Mouse (Mus musculus): Measurements from ENCODE around the gene Snx5. TPM values are rescaled to one million over a fixed set of nuclear protein-coding genes. Genes with fewer than 3 reads are reported as not detected.

Gene Snx5
- polyA plus RNA-seq, 1 experiment from 2014 or later, result 106 TPM

DNA sequence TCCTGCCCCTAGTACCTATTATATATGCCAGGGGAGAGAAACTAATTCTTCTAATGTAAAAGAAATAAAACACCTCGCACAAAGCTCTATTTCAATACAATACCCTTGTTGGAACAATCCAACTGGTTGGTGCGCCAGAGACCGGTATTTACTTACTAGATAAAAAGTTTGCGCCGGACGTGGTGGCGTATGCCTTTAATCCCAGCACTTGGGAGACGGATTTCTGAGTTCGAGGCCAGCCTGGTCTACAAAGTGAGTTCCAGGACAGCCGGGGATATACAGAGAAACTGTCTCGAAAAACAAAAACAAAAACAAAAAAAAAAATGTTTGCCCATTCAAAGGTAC, 1.4 kb downstream of the Snx5 start:
- H3K27ac ChIP-seq (ENCODE audit: low read length), result peak overlapping the region; percentile 42; the same call in 1 of the 2 replicates
- peak overlapping the region; percentile 97 for H3K4me3 ChIP-seq (replicated peaks; ENCODE audit: low read length)
- H3K4me2 ChIP-seq (ENCODE audit: low read depth, low read length), result peak overlapping the region; percentile 68
- no peak for ATAC-seq (ENCODE audit: insufficient read depth, low FRiP score)
- H3K4me1 ChIP-seq (ENCODE audit: control insufficient read depth, insufficient read depth, low read length), result peaks cover 37% of the 10 kb centered on the region
- WGBS, result 0% methylated on average over 11 of the region's 11 CpGs
- no peaks in the 10 kb centered on the region for H3K27me3 ChIP-seq (ENCODE audit: control insufficient read depth, insufficient read depth, low read length)
- peak overlapping the region; percentile 100 for H3K9ac ChIP-seq (ENCODE audit: low read length)
- H3K36me3 ChIP-seq (ENCODE audit: control insufficient read depth, insufficient read depth, low read length), result no peaks in the 10 kb centered on the region; the same call in 1 of the 2 replicates
- no peaks in the 10 kb centered on the region for H3K9me3 ChIP-seq (replicated peaks; ENCODE audit: control insufficient read depth, low read length)

DNA sequence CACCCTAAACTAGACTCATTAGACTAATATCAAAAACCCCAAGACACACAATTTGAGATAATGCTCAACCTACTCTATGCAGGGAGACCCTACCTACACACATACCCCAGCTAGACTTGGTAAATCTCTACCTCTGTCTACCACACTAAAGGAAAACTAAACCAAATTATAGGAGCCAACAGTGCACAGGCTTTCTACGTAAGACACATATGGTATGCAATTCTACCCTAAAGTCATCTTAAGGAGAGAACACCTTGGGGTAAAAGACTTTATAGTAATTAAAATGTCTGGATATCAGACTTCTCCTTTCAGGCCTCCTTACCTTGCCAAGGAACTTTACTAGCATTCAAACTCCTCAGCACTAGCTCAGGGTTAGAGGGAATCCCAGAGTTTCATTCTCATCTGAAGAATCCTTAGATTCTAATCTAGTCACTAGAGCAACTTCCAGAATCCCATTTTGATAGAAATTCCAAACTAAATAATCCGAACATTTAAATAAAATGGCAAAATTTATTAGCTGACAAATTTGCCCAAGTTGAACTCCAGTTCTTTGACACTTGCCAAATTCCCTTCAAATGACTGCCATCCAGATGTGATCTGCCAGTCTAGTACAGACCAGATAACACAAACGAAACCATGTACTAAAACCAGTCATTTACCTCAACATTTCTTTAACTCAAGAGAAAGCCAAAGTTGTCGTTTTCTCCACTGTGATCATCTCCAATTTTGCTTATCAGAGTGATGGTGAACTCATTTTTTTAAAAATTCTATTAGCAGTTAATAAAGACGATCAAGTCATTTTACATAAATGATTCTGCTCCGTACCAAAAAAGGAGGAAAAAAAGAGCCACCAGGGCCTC, 2.0 kb downstream of the Snx5 start:
- no peaks in the 10 kb centered on the region for H3K27me3 ChIP-seq (ENCODE audit: control insufficient read depth, insufficient read depth, low read length)
- H3K9me3 ChIP-seq (replicated peaks; ENCODE audit: control insufficient read depth, low read length), result no peaks in the 10 kb centered on the region
- peak overlapping the region; percentile 97 for H3K4me3 ChIP-seq (replicated peaks; ENCODE audit: low read length)
- peak overlapping the region; percentile 68 for H3K4me2 ChIP-seq (ENCODE audit: low read depth, low read length)
- no peak for ATAC-seq (ENCODE audit: insufficient read depth, low FRiP score)
- no peaks in the 10 kb centered on the region; the same call in 1 of the 2 replicates for H3K36me3 ChIP-seq (ENCODE audit: control insufficient read depth, insufficient read depth, low read length)
- H3K9ac ChIP-seq (ENCODE audit: low read length), result peak overlapping the region; percentile 100
- H3K27ac ChIP-seq (ENCODE audit: low read length), result no peak overlapping the region
- WGBS, result 9% methylated on average over 6 of the region's 6 CpGs
- H3K4me1 ChIP-seq (ENCODE audit: control insufficient read depth, insufficient read depth, low read length), result peaks cover 31% of the 10 kb centered on the region

DNA sequence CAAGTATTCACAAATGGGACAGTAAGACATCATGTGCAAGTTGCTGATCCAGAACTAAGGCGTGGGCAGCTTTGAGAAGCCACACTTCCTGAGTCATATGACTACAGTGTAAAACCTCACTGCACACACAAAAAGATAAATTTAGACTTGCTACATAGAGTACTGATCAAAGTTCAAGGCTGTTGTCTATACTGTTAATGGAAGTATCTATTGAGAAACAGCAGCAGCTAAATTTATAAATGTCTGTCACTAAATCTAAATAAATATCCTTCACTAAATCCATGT, 3.0 kb downstream of the Snx5 start:
- no peaks in the 10 kb centered on the region; the same call in 1 of the 2 replicates for H3K36me3 ChIP-seq (ENCODE audit: control insufficient read depth, insufficient read depth, low read length)
- no peaks in the 10 kb centered on the region for H3K9me3 ChIP-seq (replicated peaks; ENCODE audit: control insufficient read depth, low read length)
- WGBS, result 23% methylated on average over 1 of the region's 1 CpGs
- H3K27me3 ChIP-seq (ENCODE audit: control insufficient read depth, insufficient read depth, low read length), result no peaks in the 10 kb centered on the region
- H3K4me3 ChIP-seq (replicated peaks; ENCODE audit: low read length), result peak overlapping the region; percentile 97
- H3K4me1 ChIP-seq (ENCODE audit: control insufficient read depth, insufficient read depth, low read length), result peaks cover 38% of the 10 kb centered on the region
- no peak for ATAC-seq (ENCODE audit: insufficient read depth, low FRiP score)
- H3K9ac ChIP-seq (ENCODE audit: low read length), result 0 out of 2 replicates have a peak overlapping the region, but pooled peaks have one; percentile 26
- H3K4me2 ChIP-seq (ENCODE audit: low read depth, low read length), result peak overlapping the region; percentile 68
- H3K27ac ChIP-seq (ENCODE audit: low read length), result 0 out of 2 replicates have a peak overlapping the region, but pooled peaks have one; percentile 6

DNA sequence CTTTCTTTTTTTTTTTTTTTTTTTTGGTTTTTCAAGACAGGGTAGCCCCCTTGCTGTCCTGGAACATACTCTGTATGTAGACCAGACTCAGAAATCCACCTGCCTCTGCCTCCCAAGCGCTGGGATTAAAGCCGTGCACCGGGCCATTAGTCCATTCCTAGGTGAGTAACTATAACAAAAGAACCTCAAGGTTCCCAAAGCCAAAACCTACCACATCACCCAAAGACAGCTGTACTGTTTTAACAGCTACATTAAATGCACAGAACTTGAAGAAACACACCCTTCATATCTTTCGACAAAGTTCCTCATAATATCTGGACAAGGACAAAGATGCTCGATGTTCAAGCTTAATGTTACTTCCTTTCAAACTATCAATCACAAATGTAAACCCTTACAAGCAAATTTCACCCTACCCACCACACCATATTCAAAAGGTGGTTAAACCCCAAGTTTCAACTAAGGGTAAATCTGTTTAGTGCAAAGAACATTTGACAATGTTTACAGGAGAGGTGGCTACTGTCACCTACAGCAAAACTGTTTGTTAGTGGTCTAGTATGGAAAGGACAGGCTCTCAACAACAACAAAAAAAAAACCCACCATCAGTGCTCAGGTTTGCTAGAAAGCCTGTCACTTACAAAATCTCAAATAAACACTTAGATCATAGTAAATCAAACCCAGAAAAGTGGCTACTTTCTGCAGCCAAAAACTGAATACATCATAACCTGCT, 3.5 kb downstream of the Snx5 start:
- Histone ChIP-seq H3K4me2 (ENCODE audit: low read depth, low read length) (peak overlapping the region; percentile 68), H3K9ac (ENCODE audit: low read length) (0 out of 2 replicates have a peak overlapping the region, but pooled peaks have one; percentile 26), H3K9me3 (replicated peaks; ENCODE audit: control insufficient read depth, low read length) (no peaks in the 10 kb centered on the region), H3K4me1 (ENCODE audit: control insufficient read depth, insufficient read depth, low read length) (peaks cover 36% of the 10 kb centered on the region), H3K27ac (ENCODE audit: low read length) (0 out of 2 replicates have a peak overlapping the region, but pooled peaks have one; percentile 6), H3K36me3 (ENCODE audit: control insufficient read depth, insufficient read depth, low read length) (no peaks in the 10 kb centered on the region; the same call in 1 of the 2 replicates), H3K4me3 (replicated peaks; ENCODE audit: low read length) (peak overlapping the region; percentile 97), H3K27me3 (ENCODE audit: control insufficient read depth, insufficient read depth, low read length) (no peaks in the 10 kb centered on the region)
- ATAC-seq (ENCODE audit: insufficient read depth, low FRiP score), result no peak
- WGBS, result 44% methylated on average over 5 of the region's 5 CpGs

DNA sequence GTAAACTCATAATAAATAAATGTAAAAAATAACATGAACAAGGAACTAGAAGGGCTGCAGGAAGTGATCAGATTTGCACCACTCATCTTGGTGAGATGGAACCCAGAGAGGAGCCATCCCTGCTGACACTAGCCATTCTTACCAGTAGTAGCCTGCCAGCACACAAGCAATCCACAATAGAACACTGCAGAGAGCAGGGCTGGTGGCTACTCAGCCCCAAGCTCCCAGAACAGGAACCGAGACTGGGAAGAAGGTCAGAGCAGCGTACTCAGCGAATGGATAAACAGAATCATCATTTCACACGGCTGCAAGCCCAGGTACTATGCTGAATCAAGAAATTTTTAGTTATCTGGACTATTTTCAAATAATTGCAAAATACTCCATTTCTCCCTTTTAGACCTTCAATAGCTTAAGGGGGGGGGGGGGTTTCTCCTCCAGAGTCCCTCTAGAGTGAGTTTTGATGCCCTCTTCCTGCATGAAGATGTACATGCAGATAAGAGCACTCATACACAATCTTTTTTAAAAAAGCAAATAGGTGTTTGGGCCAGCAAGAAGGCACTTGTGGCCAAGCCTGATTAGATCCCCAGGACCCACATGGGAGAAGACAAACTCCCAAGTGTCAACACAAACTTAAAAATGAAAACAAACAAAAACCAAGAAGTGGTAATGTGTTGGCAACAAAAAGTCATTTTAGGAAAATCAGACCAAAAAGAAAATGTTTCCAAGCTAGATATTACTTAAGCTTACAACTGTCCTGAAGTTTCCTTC, 4.6 kb downstream of the Snx5 start:
- H3K27ac ChIP-seq (ENCODE audit: low read length), result peak overlapping the region; percentile 15
- no peaks in the 10 kb centered on the region for H3K9me3 ChIP-seq (replicated peaks; ENCODE audit: control insufficient read depth, low read length)
- H3K27me3 ChIP-seq (ENCODE audit: control insufficient read depth, insufficient read depth, low read length), result no peaks in the 10 kb centered on the region
- H3K9ac ChIP-seq (ENCODE audit: low read length), result no peak overlapping the region
- H3K36me3 ChIP-seq (ENCODE audit: control insufficient read depth, insufficient read depth, low read length), result no peaks in the 10 kb centered on the region; the same call in 1 of the 2 replicates
- H3K4me2 ChIP-seq (ENCODE audit: low read depth, low read length), result 0 out of 2 replicates have a peak overlapping the region, but pooled peaks have one; percentile 68
- no peak overlapping the region for H3K4me3 ChIP-seq (replicated peaks; ENCODE audit: low read length)
- 26% methylated on average over 4 of the region's 4 CpGs for WGBS
- no peak for ATAC-seq (ENCODE audit: insufficient read depth, low FRiP score)
- H3K4me1 ChIP-seq (ENCODE audit: control insufficient read depth, insufficient read depth, low read length), result peaks cover 33% of the 10 kb centered on the region

DNA sequence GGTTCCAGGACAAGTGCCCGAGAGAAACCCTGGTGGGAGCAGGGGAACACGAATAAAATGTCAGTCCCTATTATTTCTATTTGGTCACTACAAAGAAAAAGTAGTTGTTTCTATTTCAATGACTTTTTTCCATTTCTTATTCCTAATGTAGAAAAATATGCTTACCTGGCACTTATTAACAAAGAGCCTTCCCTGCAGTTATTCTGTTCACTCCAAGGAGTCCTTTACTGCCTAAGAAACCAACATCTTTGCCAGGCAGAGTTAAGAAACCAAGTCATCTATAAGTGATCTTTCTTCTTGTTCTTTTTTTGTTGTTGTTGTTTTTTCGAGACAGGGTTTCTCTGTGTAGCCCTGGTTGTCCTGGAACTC, 5.6 kb downstream of the Snx5 start:
- Histone ChIP-seq H3K4me1 (ENCODE audit: control insufficient read depth, insufficient read depth, low read length) (peaks cover 33% of the 10 kb centered on the region), H3K9me3 (replicated peaks; ENCODE audit: control insufficient read depth, low read length) (no peaks in the 10 kb centered on the region), H3K9ac (ENCODE audit: low read length) (no peak overlapping the region), H3K4me3 (replicated peaks; ENCODE audit: low read length) (no peak overlapping the region), H3K36me3 (ENCODE audit: control insufficient read depth, insufficient read depth, low read length) (peaks cover 7% of the 10 kb centered on the region; the same call in 1 of the 2 replicates), H3K4me2 (ENCODE audit: low read depth, low read length) (no peak overlapping the region), H3K27me3 (ENCODE audit: control insufficient read depth, insufficient read depth, low read length) (no peaks in the 10 kb centered on the region), H3K27ac (ENCODE audit: low read length) (no peak overlapping the region)
- 65% methylated on average over 3 of the region's 3 CpGs for WGBS
- no peak for ATAC-seq (ENCODE audit: insufficient read depth, low FRiP score)

DNA sequence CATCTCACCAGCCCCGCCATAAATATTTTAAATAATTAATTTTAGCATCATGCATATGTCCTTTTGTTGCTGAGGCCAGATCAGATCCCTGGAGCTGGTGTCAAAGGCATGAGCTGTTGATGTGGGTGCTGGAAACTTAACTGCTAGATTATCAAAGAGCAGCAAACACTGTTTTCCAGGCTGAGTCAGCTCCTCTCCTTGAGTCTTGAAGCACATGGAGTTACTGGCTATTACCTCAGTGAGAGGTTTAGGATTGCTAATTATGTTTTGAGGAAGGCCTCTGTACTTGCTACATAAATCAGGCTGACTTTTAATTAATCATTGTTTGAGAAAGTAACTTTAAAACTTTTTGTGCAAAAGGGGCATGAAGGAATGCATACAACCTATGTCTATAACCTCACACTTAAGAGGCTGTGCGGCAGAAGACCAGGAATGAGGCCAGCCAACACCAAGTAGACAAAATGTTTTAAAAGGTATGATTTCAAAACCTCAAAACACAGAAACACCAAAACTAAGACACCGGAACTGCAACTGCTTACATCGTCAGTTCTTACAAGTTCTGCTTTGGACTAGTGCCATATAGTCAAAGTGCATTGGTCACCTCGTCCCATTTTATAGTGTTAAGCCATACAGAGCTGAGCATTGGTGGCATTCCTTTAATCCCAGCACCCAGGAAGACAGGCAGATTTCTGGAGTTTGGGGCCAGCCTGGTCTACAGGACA, 6.1 kb downstream of the Snx5 start:
- H3K36me3 ChIP-seq (ENCODE audit: control insufficient read depth, insufficient read depth, low read length), result peaks cover 7% of the 10 kb centered on the region; the same call in 1 of the 2 replicates
- H3K4me3 ChIP-seq (replicated peaks; ENCODE audit: low read length), result no peak overlapping the region
- ATAC-seq (ENCODE audit: insufficient read depth, low FRiP score), result no peak
- WGBS, result 71% methylated on average over 5 of the region's 5 CpGs
- no peak overlapping the region for H3K4me2 ChIP-seq (ENCODE audit: low read depth, low read length)
- H3K27ac ChIP-seq (ENCODE audit: low read length), result no peak overlapping the region
- no peaks in the 10 kb centered on the region for H3K27me3 ChIP-seq (ENCODE audit: control insufficient read depth, insufficient read depth, low read length)
- no peaks in the 10 kb centered on the region for H3K9me3 ChIP-seq (replicated peaks; ENCODE audit: control insufficient read depth, low read length)
- H3K9ac ChIP-seq (ENCODE audit: low read length), result no peak overlapping the region
- peaks cover 33% of the 10 kb centered on the region for H3K4me1 ChIP-seq (ENCODE audit: control insufficient read depth, insufficient read depth, low read length)

DNA sequence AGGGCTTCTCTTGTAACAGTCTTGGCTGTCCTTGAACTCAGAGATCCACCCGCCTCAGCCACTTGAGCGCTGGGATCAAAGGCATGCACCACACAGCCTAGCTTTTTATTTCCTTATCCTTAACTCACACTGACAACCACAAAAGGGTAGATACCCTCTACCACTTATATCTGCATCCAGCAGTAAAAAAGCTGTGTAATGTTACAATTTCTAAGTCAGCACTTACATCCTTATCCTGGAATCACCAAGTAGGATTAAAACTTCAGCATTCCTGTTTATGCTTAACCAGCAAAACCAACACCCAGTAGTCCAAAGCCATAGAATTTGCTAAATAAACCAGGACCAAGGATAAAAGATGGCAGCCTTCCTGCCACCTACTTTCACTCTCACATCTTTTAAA, 7.9 kb downstream of the Snx5 start:
- WGBS, result 82% methylated on average over 2 of the region's 2 CpGs

More for the DNA sequence above, 7.9 kb downstream of the Snx5 start:
- no peak overlapping the region for H3K27ac ChIP-seq (ENCODE audit: low read length)
- no peak overlapping the region for H3K4me2 ChIP-seq (ENCODE audit: low read depth, low read length)
- no peak overlapping the region for H3K4me3 ChIP-seq (replicated peaks; ENCODE audit: low read length)
- no peak overlapping the region for H3K9ac ChIP-seq (ENCODE audit: low read length)
- no peaks in the 10 kb centered on the region for H3K27me3 ChIP-seq (ENCODE audit: control insufficient read depth, insufficient read depth, low read length)
- no peak for ATAC-seq (ENCODE audit: insufficient read depth, low FRiP score)
- peaks cover 22% of the 10 kb centered on the region for H3K4me1 ChIP-seq (ENCODE audit: control insufficient read depth, insufficient read depth, low read length)
- no peaks in the 10 kb centered on the region for H3K9me3 ChIP-seq (replicated peaks; ENCODE audit: control insufficient read depth, low read length)
- peaks cover 17% of the 10 kb centered on the region; the same call in 1 of the 2 replicates for H3K36me3 ChIP-seq (ENCODE audit: control insufficient read depth, insufficient read depth, low read length)

All from stomach, embryonic 16.5 days (tissue).